Mouse (Mus musculus): ENCODE data around the gene Tppp2.

DNA sequence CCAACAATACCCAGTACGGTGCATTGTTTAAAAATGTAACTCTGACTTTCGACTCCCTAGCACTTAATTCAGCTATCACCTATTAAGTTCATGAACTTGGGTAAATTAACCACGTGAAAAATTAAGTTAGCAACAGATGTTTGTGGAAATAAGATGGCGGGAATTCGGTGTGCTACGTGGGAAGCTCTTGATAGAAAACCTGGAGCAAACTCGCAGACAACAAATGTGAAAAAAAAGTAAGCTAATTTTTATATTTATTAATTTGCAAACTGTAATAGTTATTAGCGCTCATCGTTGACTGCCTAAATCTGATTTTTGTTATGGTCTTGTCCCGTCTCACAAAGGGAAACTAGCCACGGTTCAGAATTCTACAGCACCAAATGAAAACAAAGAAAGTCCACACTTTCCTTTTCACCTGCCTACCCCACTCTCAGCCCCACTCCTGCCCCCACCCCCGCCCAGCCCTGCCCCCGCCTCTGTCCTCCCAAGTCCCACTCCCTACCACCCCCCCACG is 34.1 kb upstream of the Tppp2 start:
- no peak for TF ChIP-seq CTCF (IDR thresholded peaks at IDR 0.05; ENCODE audit: extremely low read depth, insufficient read depth, insufficient read length, insufficient replicate concordance)
- no peak for TF ChIP-seq POLR2A (IDR thresholded peaks at IDR 0.05; ENCODE audit: low read depth, low read length)

Data from spleen, adult 2 months (tissue).